Mouse (Mus musculus) heart, postnatal 0 days (tissue): ENCODE data around the gene Tmem132b.

Source experiments
- CTCF ChIP-seq: IDR thresholded peaks from 2 replicates; pipeline ENCODE4 v1.5.1; 2016; ENCODE audit warnings: antibody characterized with exemption, control low read depth, low read depth
- EP300 ChIP-seq: IDR thresholded peaks from 2 replicates; pipeline ENCODE4 v1.6.1; 2016; ENCODE audit warnings: antibody characterized with exemption, low read depth

- TF ChIP-seq CTCF, result no peak
- no peak for TF ChIP-seq EP300
These were observed 241.2 kb downstream of the Tmem132b start for GRCm38 (mm10) chr5:125772756-125773155.
